ENCODE assay signal across 8 mouse cellular contexts in genomic region chr2:27770205-27770604, GRCm38 (mm10).
DNase-seq lines count a peak whose midpoint lies in the region; ATAC-seq and TF ChIP-seq lines count a peak whose summit lies in the region.

No protein-coding gene starts in this region.

- peak overlapping the region; percentile 16; the same call in 1 of the 2 replicates for H3K27ac ChIP-seq in hindbrain, embryonic 10.5 days
- H3K27ac ChIP-seq in hindbrain, embryonic 13.5 days = no peak overlapping the region
- H3K27ac ChIP-seq in forebrain, embryonic 15.5 days (replicated peaks) = no peak overlapping the region
- no peak overlapping the region for H3K27ac ChIP-seq in limb, embryonic 14.5 days (replicated peaks; ENCODE audit: low read depth, low read length)

- no peak for ATAC-seq in hindbrain, embryonic 13.5 days (ENCODE audit: low FRiP score)
- peak; percentile 47; the same call in 1 of the 2 replicates for ATAC-seq in forebrain, embryonic 15.5 days (replicated peaks)
- no peak for ATAC-seq in limb, embryonic 14.5 days (ENCODE audit: low FRiP score, low read depth)

- TF ChIP-seq POLR2A in brain, embryonic 14.5 days (IDR thresholded peaks at IDR 0.05; ENCODE audit: borderline replicate concordance, extremely low read depth, insufficient read depth, insufficient read length, poor library complexity, severe bottlenecking) = no peak
- TF ChIP-seq POLR2A in limb, embryonic 14.5 days (IDR thresholded peaks at IDR 0.05; ENCODE audit: borderline replicate concordance, extremely low read depth, insufficient read depth, insufficient read length) = no peak

- H3K9ac ChIP-seq in hindbrain, embryonic 13.5 days = no peak overlapping the region
- no peak overlapping the region for H3K9ac ChIP-seq in forebrain, embryonic 15.5 days (replicated peaks)
- H3K9ac ChIP-seq in limb, embryonic 14.5 days (ENCODE audit: low read depth, low read length, severe bottlenecking) = no peak overlapping the region

- H3K36me3 ChIP-seq in hindbrain, embryonic 10.5 days = no peaks in the 10 kb centered on the region
- H3K36me3 ChIP-seq in hindbrain, embryonic 13.5 days = no peaks in the 10 kb centered on the region
- no peaks in the 10 kb centered on the region for H3K36me3 ChIP-seq in E14TG2a.4 (ENCODE audit: insufficient read depth, low read length)
- H3K36me3 ChIP-seq in forebrain, embryonic 15.5 days = no peaks in the 10 kb centered on the region
- no peaks in the 10 kb centered on the region for H3K36me3 ChIP-seq in limb, embryonic 14.5 days (ENCODE audit: control insufficient read depth, insufficient read depth, low read length)

- TF ChIP-seq CTCF in E14TG2a.4 (conservative IDR thresholded peaks at IDR 0.05; ENCODE audit: low read length) = peak; percentile 51
- peak; percentile 77 for TF ChIP-seq CTCF in brain, embryonic 14.5 days (IDR thresholded peaks at IDR 0.05; ENCODE audit: borderline replicate concordance, extremely low read depth, insufficient read depth, insufficient read length)

- no peaks in the 10 kb centered on the region for H3K27me3 ChIP-seq in hindbrain, embryonic 10.5 days (ENCODE audit: insufficient read depth, poor library complexity, severe bottlenecking)
- H3K27me3 ChIP-seq in hindbrain, embryonic 13.5 days = peaks cover 18% of the 10 kb centered on the region
- H3K27me3 ChIP-seq in E14TG2a.4 (ENCODE audit: insufficient read depth, low read length) = peaks cover 17% of the 10 kb centered on the region; the same call in 1 of the 2 replicates
- H3K27me3 ChIP-seq in forebrain, embryonic 15.5 days = no peaks in the 10 kb centered on the region
- H3K27me3 ChIP-seq in limb, embryonic 14.5 days (ENCODE audit: control insufficient read depth, insufficient read depth, low read length) = no peaks in the 10 kb centered on the region

- 7% methylated on average over 4 of the region's 4 CpGs for WGBS in hindbrain, embryonic 10.5 days
- WGBS in hindbrain, embryonic 13.5 days = 7% methylated on average over 4 of the region's 4 CpGs
- 6% methylated on average over 4 of the region's 4 CpGs for WGBS in forebrain, embryonic 15.5 days
- WGBS in limb, embryonic 14.5 days = 0% methylated on average over 4 of the region's 4 CpGs

- no peaks in the 10 kb centered on the region for H3K9me3 ChIP-seq in hindbrain, embryonic 10.5 days
- no peaks in the 10 kb centered on the region for H3K9me3 ChIP-seq in hindbrain, embryonic 13.5 days
- no peaks in the 10 kb centered on the region for H3K9me3 ChIP-seq in E14TG2a.4 (ENCODE audit: low read length)
- H3K9me3 ChIP-seq in forebrain, embryonic 15.5 days = no peaks in the 10 kb centered on the region
- H3K9me3 ChIP-seq in limb, embryonic 14.5 days (ENCODE audit: control insufficient read depth, low read length) = no peaks in the 10 kb centered on the region

- H3K4me2 ChIP-seq in hindbrain, embryonic 13.5 days = no peak overlapping the region
- no peak overlapping the region for H3K4me2 ChIP-seq in forebrain, embryonic 15.5 days (replicated peaks)
- no peak overlapping the region for H3K4me2 ChIP-seq in limb, embryonic 14.5 days (replicated peaks; ENCODE audit: low read depth, low read length, severe bottlenecking)

- H3K4me1 ChIP-seq in hindbrain, embryonic 10.5 days (replicated peaks) = peaks cover 58% of the 10 kb centered on the region
- no peaks in the 10 kb centered on the region; the same call in 1 of the 2 replicates for H3K4me1 ChIP-seq in hindbrain, embryonic 13.5 days (replicated peaks)
- H3K4me1 ChIP-seq in E14TG2a.4 (replicated peaks; ENCODE audit: low read depth, low read length) = peaks cover 16% of the 10 kb centered on the region; the same call in 1 of the 2 replicates
- no peaks in the 10 kb centered on the region for H3K4me1 ChIP-seq in forebrain, embryonic 15.5 days
- H3K4me1 ChIP-seq in limb, embryonic 14.5 days (ENCODE audit: control insufficient read depth, insufficient read depth, low read length) = peaks cover 37% of the 10 kb centered on the region

- no peak overlapping the region for H3K4me3 ChIP-seq in hindbrain, embryonic 10.5 days
- H3K4me3 ChIP-seq in hindbrain, embryonic 13.5 days = no peak overlapping the region
- H3K4me3 ChIP-seq in E14TG2a.4 (replicated peaks; ENCODE audit: low read length) = no peak overlapping the region
- H3K4me3 ChIP-seq in forebrain, embryonic 15.5 days = no peak overlapping the region
- H3K4me3 ChIP-seq in limb, embryonic 14.5 days (replicated peaks; ENCODE audit: low read length) = no peak overlapping the region

- peak; percentile 68 for DNase-seq in hindbrain, embryonic 10.5 days (ENCODE audit: low spot score)
- DNase-seq in brain, embryonic 14.5 days (ENCODE audit: low read depth) = peak; percentile 82
- DNase-seq in limb, embryonic 14.5 days (ENCODE audit: low spot score) = peak; percentile 61
- DNase-seq in retina, postnatal 1 day = peak; percentile 76
- no peak for DNase-seq in urinary bladder, postnatal 4 days (ENCODE audit: low spot score in 2 of 2)

Comparison
In these comparisons a context has a peak if more than half of its experiments do, and no peak if none do; other contexts are left out.
1. DNase-seq: peak in hindbrain, embryonic 10.5 days (single experiment), brain, embryonic 14.5 days (single experiment), limb, embryonic 14.5 days (single experiment) and retina, postnatal 1 day (single experiment); none in urinary bladder, postnatal 4 days (0 of 2).